Mouse (Mus musculus) C2C12 (cell line): Measurements from ENCODE around the gene Map2k6. TPM values are rescaled to one million over a fixed set of nuclear protein-coding genes. Genes with fewer than 3 reads are reported as not detected.

Source experiments
- H3K27me3 ChIP-seq: one replicate; pipeline ENCODE4 v1.6.1; 2011; ENCODE audit not compliant: control insufficient read depth, insufficient read depth, insufficient read length
- H3K36me3 ChIP-seq: one replicate; pipeline ENCODE4 v1.6.1; 2011; ENCODE audit not compliant: control insufficient read depth, insufficient read depth
- H3K4me3 ChIP-seq: one replicate; pipeline ENCODE4 v1.5.1; 2011; ENCODE audit warnings: mild to moderate bottlenecking, control low read depth; ENCODE audit not compliant: poor library complexity, insufficient read depth, severe bottlenecking
- H3K79me2 ChIP-seq: one replicate; pipeline ENCODE4 v1.6.1; 2011; ENCODE audit not compliant: control insufficient read depth, insufficient read depth
- H3K79me3 ChIP-seq: one replicate; pipeline ENCODE4 v1.6.1; 2011; ENCODE audit warnings: low read depth, control low read depth
- H3ac ChIP-seq: one replicate; pipeline ENCODE3; 2011; ENCODE audit warnings: low read depth; ENCODE audit not compliant: control insufficient read depth, insufficient read length
- CEBPB ChIP-seq: IDR thresholded peaks from one replicate; pipeline ENCODE4 v1.6.1; 2011; ENCODE audit warnings: low read depth, mild to moderate bottlenecking, control low read depth, moderate library complexity
- CTCF ChIP-seq: IDR thresholded peaks from one replicate; pipeline ENCODE4 v1.5.1; 2011; ENCODE audit not compliant: control insufficient read depth, insufficient read depth, insufficient read length
- FOSL1 ChIP-seq: IDR thresholded peaks from one replicate; pipeline ENCODE4 v1.8.0; 2011; ENCODE audit warnings: mild to moderate bottlenecking, low read length; ENCODE audit not compliant: poor library complexity, insufficient read depth, severe bottlenecking
- MAX ChIP-seq: IDR thresholded peaks from one replicate; pipeline ENCODE4 v1.6.1; 2011; ENCODE audit warnings: mild to moderate bottlenecking, control low read depth
- MYOD1 ChIP-seq: IDR thresholded peaks from one replicate; pipeline ENCODE4 v1.6.1; 2011; ENCODE audit warnings: low read depth; ENCODE audit not compliant: control insufficient read depth, insufficient read length
- MYOG ChIP-seq: IDR thresholded peaks from one replicate; pipeline ENCODE4 v1.6.1; 2011; ENCODE audit not compliant: control insufficient read depth, insufficient read length; ENCODE audit errors: extremely low read depth
- USF1 ChIP-seq: IDR thresholded peaks from one replicate; pipeline ENCODE4 v1.6.1; 2011; ENCODE audit warnings: low read depth, mild to moderate bottlenecking, control low read depth, moderate library complexity
- polyA plus RNA-seq: library from polyadenylated mRNA; unstranded; fragments of >200 nt; fragmentation: generic; extraction: Trizol; gene quantifications from one replicate; pipeline ENCODE4 v1.2.1, GENCODE M21; 2012; ENCODE audit warnings: missing spikeins

Map2k6 gene
- polyA plus RNA-seq, 1 experiment = 4.8 TPM

DNA sequence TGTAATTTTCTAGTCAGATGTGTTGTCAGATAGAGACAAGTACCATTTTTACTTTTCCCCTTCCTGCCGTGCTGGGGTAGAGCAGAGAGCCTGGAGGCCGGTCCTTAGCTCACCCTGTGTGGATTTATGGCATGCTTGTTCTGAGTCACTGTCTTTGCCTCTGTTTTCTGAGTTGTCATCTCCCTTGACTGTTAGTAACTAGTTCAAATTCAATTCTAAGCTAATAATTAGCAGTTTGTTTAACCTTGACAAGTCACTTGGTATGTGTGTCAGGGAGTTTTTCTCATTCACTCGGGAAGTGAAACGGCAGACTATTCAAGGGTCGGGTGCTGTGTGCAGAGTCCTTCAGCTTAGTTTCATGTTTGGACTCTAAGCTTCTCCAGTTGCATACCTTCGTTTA is 86.2 kb downstream of the Map2k6 start:
- no peak overlapping the region for H3K4me3 ChIP-seq
- H3ac ChIP-seq = no peak overlapping the region
- peaks cover 2% of the 10 kb centered on the region for H3K79me2 ChIP-seq
- H3K27me3 ChIP-seq = no peaks in the 10 kb centered on the region
- no peak for TF ChIP-seq MYOG
- TF ChIP-seq USF1 = no peak
- TF ChIP-seq CEBPB = no peak
- TF ChIP-seq MYOD1 = no peak
- no peak for TF ChIP-seq FOSL1
- TF ChIP-seq CTCF = no peak
- TF ChIP-seq MAX = no peak
- H3K36me3 ChIP-seq = peaks cover 7% of the 10 kb centered on the region
- H3K79me3 ChIP-seq = peaks cover 2% of the 10 kb centered on the region

DNA sequence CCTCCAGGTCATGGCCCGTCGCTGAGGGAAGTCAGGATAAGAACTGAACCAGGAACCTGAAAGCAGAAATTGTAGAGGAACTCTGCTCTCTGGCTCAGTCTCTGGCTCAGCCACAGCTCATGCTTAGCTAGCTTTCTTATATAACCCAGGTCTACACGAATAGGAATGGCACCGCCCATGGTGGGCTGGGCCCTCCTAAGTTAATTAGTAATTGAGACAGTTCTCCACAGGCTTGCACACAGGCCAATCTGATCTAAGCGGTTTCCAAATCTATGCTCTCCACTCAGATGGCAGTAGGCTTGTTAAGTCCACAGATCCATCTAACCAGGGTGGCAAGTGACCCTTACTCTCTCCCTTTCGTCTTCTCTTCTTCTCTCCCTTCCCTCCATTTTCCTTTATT is 88.9 kb downstream of the Map2k6 start:
- H3K79me3 ChIP-seq = no peaks in the 10 kb centered on the region
- no peak overlapping the region for H3K4me3 ChIP-seq
- peaks cover 22% of the 10 kb centered on the region for H3K36me3 ChIP-seq
- H3K27me3 ChIP-seq = no peaks in the 10 kb centered on the region
- TF ChIP-seq FOSL1 (no peak), MYOD1 (no peak), MAX (no peak), CTCF (no peak), USF1 (no peak), MYOG (no peak), CEBPB (no peak)
- no peak overlapping the region for H3ac ChIP-seq
- H3K79me2 ChIP-seq = no peaks in the 10 kb centered on the region

DNA sequence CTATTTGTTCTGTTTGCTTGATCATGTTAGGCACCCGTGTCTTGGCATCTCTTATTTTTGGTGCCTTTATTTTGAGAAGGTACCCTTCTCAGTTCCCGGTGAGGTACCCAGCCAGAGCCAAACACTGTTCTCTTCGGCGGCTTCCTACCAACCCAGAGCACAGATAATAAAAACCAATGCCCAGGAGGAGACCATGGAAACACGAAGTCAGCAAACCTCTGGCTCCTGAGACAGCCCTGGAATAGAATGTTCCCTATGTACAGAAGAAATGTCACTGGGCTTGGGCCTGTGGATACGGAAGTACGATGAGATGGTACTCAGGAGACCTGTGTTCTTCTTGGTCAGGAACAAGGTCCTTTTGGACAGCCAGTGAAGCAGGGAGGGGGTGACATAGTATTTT is 89.4 kb downstream of the Map2k6 start:
- H3K4me3 ChIP-seq = no peak overlapping the region
- H3ac ChIP-seq = no peak overlapping the region
- no peaks in the 10 kb centered on the region for H3K79me3 ChIP-seq
- H3K79me2 ChIP-seq = no peaks in the 10 kb centered on the region
- TF ChIP-seq MYOD1 (no peak), CTCF (no peak), MAX (no peak), CEBPB (no peak), MYOG (no peak), FOSL1 (no peak)
- H3K36me3 ChIP-seq = peaks cover 26% of the 10 kb centered on the region
- no peaks in the 10 kb centered on the region for H3K27me3 ChIP-seq

DNA sequence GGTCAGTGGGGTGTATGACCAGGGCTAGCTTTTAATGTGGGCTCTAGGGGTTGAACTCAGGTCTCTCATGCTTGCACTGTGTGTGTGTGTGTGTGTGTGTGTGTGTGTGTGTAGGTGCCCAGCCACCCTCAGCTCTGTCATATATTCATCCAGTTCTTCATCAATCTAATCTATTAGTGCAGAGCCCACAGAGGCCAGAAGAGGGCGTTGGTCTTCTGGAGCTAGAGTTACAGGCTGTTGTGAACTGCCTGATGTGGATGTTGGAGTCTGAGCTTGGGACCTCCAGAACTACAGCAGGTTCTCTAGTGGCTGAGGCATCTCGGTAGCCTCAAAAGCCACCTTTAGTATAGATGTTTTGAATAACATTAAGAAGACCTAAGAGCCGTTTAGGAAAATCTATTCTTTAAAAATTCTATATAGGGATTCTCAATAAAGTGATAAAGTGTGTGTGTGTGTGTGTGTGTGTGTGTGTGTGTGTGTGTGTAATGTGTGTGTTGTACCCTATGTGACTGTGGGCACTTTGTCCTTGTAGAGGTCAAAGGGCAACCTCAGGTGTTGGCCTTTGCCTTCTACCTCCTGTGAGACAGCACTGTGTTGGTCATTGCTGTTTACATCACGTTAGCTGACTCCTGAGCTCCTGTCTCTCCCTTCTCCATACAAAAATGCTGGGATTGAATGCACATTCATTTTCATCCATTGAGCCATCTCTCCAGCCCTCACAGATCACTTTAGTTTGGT is 96.6 kb downstream of the Map2k6 start:
- no peaks in the 10 kb centered on the region for H3K79me2 ChIP-seq
- TF ChIP-seq CEBPB (no peak), MYOD1 (no peak), USF1 (no peak), MYOG (no peak), CTCF (no peak), FOSL1 (no peak), MAX (no peak)
- no peaks in the 10 kb centered on the region for H3K79me3 ChIP-seq
- peaks cover 34% of the 10 kb centered on the region for H3K36me3 ChIP-seq
- no peak overlapping the region for H3K4me3 ChIP-seq
- no peak overlapping the region for H3ac ChIP-seq
- H3K27me3 ChIP-seq = no peaks in the 10 kb centered on the region

DNA sequence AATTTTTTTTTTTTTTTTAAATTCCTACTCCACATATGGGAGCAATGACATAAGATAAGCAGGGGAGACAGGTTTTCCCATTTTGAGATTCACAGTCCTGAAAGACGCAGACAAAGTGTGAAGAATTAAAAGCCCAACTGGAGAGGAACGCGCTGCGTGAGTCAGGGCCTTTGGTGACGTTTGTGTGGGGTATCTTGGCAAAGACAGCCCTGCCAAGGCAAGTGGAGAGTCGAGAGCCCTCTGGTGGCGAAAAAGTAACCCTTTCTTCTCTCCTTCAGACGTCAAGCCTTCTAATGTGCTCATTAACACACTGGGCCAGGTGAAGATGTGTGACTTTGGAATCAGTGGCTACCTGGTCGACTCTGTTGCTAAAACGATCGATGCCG is 97.1 kb downstream of the Map2k6 start:
- H3K36me3 ChIP-seq = peaks cover 31% of the 10 kb centered on the region
- no peaks in the 10 kb centered on the region for H3K27me3 ChIP-seq
- H3K4me3 ChIP-seq = no peak overlapping the region
- no peaks in the 10 kb centered on the region for H3K79me2 ChIP-seq
- no peak for TF ChIP-seq USF1
- peak; percentile 56 for TF ChIP-seq CTCF
- no peaks in the 10 kb centered on the region for H3K79me3 ChIP-seq
- H3ac ChIP-seq = no peak overlapping the region

DNA sequence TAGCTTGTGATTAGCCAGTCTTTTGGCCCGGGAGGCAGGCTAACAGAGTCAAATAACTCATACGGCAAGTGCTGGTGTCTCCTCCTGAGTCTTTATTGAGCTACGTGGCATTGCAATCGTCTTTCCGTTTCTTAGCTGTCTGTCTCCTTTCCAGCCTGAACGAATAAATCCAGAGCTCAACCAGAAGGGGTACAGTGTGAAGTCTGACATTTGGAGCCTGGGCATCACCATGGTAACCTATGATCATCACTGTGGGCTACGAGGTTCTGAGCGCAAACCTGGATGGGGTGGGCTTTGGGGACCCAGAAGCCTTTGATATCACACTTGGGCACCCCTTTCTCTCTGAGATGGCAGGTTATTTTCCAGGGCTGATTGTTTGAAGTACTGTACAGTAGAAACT is 98.8 kb downstream of the Map2k6 start:
- TF ChIP-seq FOSL1 = no peak
- H3K27me3 ChIP-seq = no peaks in the 10 kb centered on the region
- peaks cover 20% of the 10 kb centered on the region for H3K36me3 ChIP-seq
- H3ac ChIP-seq = no peak overlapping the region
- no peaks in the 10 kb centered on the region for H3K79me3 ChIP-seq
- H3K79me2 ChIP-seq = no peaks in the 10 kb centered on the region
- H3K4me3 ChIP-seq = no peak overlapping the region
